Mouse (Mus musculus) T-cell, adult 2 months (primary cell): ENCODE measurements around the gene Rab43.
"Not testable (repeated sequence)": the region's sequence is repeated elsewhere in the genome, so short reads cannot be mapped to it uniquely, and the experiment has no call there.

Source experiments
- DNase-seq: peaks from one replicate; pipeline ENCODE4 v3.0.0; 2022; ENCODE audit warnings: low spot score

The Rab43 gene

GRCm38 (mm10) chr6:87786621-87787020, 25.3 kb downstream of the Rab43 start:
- no peak for DNase-seq

GRCm38 (mm10) chr6:87784033-87784432, 27.9 kb downstream of the Rab43 start:
- DNase-seq, result no peak

GRCm38 (mm10) chr6:87780546-87781301, 31.2 kb downstream of the Rab43 start:
- no peak for DNase-seq

GRCm38 (mm10) chr6:87779174-87780165, 32.5 kb downstream of the Rab43 start:
- no peak for DNase-seq

DNA sequence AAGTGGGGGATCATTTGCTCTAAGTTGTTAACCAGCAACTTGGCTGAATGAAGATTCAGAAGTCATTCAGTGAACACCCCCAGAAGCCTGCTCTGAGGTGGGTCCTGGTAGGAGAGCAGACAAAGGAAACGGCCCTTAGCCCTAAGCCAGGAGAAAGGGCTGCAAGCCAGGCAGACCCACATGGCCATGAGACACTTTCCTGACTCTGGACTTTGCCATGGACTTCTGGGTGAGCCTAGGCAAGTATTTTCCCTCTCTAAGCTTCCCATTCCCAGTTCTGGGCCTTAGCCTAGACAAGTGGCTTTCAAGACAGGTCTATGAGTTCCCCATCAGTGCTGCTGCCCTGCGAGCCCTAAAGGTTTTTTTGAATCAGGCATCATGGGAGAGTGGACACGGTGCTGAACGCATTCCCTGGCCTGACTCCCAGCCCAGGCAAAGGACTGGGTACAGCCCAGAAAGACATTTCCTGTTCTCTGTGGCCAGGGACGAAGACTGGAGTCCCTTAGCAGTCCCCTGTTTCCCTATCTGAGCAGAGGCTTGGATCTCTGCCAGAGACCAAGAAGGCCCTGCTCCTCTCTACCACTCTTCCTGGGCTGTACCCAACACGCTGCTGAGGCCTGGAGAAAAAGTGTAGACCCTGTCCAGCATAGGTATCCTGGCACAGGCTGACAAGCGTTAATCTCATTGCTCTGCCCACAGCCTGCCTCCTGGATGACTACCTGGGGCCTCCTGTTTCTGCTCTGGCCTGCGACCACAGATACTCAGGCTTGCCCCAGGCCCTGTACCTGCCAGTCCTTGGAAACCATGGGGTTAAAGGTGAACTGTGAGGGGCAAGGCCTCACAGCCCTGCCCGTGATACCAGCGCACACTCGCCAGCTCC, 33.4 kb downstream of the Rab43 start:
- no peak for DNase-seq

DNA sequence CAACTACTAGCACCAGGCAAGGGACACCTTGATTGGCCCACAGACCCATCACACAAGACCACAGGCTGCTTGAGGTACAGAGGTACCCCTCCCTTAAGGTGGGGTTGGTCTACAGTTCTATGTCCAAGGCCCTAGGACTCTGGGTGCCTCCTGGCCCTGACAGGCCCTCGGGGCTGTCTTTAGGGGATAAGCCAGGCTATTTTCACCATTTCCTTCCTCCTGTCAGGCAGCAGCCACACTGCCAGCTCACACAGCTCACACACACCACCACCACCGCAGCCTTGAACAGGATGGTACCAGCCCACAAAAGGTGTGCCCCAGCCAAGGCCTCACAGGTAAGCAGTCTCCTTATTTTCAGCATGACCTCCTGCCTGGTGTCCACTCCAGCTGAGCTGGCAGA, 34.1 kb downstream of the Rab43 start, which contains the start of gene Gp9:
Gene Gp9, plus strand, starts transcription at position 231 of the 400 bp plus-strand sequence.
- no peak for DNase-seq

DNA sequence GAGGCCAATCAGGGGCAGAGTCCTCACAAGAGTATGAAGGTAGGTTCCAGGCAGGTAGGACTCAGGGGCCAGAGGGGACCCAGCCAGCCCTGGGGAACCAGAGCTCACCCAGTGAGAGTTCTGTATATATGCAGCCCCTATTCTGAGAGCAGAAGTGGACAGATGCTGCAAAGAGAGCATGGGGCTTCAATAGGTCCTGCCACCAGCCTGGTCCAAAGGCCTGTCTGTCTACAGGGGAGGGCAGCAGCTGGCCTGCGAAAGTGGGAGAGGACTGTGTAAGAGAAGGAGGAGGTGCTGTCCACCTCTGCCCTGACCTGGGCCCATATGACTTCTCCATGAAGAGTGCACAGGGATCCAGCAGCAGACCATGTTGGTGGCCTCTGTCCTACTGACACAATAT, 35.3 kb downstream of the Rab43 start:
- DNase-seq, result no peak

DNA sequence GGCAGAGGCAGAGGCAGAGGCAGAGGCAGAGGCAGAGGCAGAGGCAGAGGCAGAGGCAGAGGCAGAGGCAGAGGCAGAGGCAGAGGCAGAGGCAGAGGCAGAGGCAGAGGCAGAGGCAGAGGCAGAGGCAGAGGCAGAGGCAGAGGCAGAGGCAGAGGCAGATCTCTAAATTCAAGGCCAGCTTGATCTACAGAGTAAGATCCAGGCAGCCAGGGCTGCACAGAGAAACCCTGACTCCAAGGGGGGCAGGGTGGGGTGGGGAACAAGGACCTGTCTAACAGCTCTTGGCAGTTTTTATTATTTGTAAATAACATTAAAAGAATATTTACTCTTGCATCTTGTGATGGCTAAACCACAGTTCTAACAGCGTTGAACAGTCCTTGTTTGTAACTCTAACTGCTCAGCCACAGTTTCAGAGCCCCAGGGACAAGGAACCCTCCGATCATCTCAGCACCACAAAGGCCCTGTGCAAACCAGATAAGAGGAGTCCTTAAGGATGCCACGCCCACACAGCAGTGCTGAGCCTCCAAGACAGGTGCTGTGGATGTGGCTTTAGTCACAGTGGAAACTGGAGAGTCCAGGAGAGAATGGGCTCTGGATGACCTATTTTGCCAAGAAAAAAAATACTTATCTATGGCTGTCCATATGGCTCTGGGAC, 36.2 kb downstream of the Rab43 start:
- DNase-seq, result no peak

GRCm38 (mm10) chr6:87774909-87775308, 37.1 kb downstream of the Rab43 start:
- no peak for DNase-seq

DNA sequence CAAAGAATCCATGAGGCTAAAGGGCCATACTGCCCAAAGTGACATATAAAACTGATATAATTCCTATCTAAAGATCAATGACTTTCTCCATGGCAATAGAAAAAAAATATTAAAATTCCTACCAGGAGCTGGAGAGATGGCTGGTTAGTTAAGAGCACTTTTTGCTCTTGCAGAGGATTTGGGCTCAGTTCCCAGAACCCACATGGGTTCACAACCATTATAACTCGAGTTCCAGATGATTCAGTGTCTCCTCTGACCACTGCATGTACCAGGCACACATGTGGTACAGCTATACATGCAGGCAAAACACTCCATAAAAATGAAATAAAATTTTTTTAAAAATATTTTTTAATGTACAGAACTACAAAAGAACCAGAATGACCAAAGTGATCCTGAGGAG, 37.5 kb downstream of the Rab43 start:
- no peak for DNase-seq

- DNase-seq, result no peak
Observed at GRCm38 (mm10) chr6:87770626-87771025, 41.3 kb downstream of the Rab43 start.

DNA sequence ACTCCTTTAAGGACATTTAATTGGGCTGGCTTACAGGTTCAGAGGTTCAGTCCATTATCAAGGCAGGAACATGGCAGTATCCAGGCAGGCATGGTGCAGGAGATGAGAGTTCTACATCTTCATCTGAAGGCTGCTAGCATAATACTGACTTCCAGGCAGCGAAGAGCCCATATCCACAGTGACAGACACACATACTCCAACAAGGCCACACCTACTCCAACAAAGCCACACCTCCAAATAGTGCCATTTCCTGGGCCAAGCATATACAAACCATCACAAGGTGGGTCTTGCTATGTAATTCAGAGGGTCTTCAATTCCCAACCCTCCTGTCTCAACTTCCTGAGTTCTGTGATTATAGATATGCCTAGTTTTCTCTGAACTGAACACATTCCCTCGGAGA, 47.7 kb downstream of the Rab43 start:
- DNase-seq, result not testable (repeated sequence)

DNA sequence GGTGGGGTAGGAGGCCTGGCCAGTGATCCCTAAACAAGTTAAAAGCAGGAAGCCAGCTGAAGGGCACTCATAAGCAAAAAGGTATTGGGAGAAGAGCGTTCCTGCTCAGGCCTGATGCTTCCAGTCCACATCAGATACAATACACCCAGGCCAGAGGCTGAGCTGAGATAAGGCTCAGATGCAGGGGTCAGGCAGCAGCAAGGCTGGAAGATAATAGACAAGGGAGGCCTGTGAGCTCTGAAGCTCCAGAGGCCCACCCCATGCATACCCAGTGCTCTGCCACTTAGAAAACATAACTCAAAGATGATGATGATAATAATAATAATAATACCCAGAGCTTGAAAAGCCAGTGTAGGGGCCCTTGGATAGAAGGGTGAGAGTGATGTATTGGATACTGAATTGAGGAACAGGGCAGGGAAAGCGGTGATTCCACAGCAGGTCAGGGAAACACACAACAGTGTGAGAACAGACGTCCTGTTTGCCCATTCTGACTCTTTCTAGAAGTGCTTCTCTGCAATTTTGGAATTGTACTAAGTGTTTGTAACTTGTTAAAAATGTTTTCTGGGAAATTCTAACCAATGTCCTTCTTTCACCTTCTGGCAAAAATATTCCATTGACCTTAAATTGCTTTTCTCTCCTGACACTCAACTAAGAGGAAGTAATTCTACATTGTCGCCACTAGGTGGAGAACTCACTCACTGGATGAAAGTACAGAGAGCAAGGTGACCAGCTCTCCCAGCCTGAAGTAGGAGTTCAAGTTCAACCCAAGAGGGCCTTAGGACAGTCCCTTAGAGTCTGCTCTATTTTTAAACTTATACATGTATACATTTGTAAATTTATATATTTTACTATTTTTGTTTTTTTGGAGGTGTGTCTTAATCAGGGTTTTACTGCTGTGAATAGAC, 48.3 kb downstream of the Rab43 start:
- DNase-seq, result peak; percentile 19

GRCm38 (mm10) chr6:87762161-87762560, 49.8 kb downstream of the Rab43 start:
- DNase-seq, result no peak

GRCm38 (mm10) chr6:87759850-87760249, 52.1 kb downstream of the Rab43 start:
- DNase-seq, result no peak

GRCm38 (mm10) chr6:87759404-87759803, 52.6 kb downstream of the Rab43 start:
- DNase-seq, result no peak

- no peak for DNase-seq
Observed at GRCm38 (mm10) chr6:87756896-87757295, 55.1 kb downstream of the Rab43 start.

DNA sequence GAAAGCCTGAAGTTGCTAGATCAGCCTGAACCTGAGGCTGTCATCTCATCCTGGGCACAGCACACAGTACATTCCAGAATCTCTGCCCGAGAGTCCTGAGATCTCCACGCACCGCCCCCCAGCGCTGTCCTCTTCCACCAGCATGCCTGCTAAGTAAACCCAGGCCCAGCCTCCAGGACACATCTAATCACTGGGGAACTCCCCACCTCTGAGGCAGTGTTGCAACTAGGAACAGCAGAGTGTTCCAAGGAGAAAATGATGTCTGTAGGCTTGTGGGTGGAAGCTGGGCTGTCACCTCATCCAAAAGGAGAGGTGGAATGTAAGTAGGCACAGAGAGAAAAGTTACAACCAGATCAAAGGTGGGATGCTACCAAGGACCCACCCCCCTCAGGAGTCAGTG, 56.8 kb downstream of the Rab43 start:
- DNase-seq, result no peak

DNA sequence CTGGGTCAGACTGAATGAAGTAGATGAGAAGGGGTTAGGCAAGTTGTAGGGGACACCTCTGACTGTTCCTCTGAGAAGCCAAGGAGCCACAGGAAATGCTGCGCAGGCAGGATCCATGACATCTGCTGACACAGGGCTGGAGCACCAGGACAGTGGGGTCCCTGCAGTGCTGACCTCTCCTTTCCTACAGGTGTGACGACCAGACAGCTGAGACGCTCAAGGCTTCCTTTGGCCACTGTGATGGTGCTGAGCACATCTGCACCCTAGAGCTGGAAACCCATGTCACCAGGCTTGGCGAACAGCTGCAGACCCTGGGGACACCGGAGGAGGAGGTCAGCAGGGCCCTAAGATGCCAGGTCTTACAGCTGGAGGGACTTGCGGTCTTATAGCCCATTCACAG, 60.4 kb downstream of the Rab43 start:
- no peak for DNase-seq

DNA sequence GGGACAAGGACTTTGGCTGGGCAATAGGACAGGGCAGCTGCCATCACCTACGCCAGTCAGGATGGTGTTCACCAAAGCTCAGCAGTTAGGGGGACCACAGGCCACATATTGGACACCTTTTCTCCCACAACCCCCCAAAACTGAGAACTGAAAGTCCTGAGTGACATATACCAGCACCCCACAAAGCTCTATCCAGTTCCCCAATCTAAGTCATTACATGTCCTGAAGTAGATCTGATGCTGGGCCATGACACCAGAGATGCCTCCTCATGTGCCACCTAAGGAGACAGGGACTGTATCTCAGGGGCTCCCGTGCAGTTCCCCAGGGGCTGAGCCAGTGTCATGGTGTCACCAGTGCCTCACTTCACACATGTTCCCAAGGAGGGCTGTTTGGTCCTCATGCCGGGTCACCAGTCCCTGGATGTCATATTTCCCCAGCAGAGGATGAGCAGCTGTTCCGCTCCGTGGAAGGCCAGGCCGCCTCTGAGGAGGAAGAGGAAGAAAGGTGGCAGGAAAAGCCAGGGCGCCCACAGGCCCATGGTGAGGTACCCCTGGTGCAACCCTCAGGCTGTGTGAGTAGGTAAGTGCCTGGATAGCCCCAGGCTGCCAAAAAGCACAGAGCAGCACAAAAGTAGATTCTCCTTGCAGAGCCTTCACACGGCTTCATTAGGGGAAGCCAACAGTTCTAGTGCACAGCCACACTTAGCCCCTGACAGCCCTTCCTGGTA, 61.6 kb downstream of the Rab43 start:
- no peak for DNase-seq
